Mouse (Mus musculus) lung, embryonic 16.5 days (tissue): ENCODE results near the gene Cabin1. TPM values are rescaled to one million over a fixed set of nuclear protein-coding genes. Genes with fewer than 3 reads are reported as not detected.

Experiments used
- ATAC-seq: fragments of 200-750 bp; cut with Nextera tagmentation; 2 replicates; pipeline ENCODE4 v1.8.0; 2017; ENCODE audit warnings: low read depth, mild to moderate bottlenecking, moderate library complexity
- H3K27ac ChIP-seq: fragments of 300-500 bp; sonication (generic); 2 replicates; pipeline ENCODE4 v1.5.1; 2014; ENCODE audit warnings: mild to moderate bottlenecking, control low read depth, low read length
- H3K27me3 ChIP-seq: fragments of 300-500 bp; sonication (generic); 2 replicates; pipeline ENCODE4 v1.6.1; 2014; ENCODE audit warnings: low read depth, low read length, mixed read lengths; ENCODE audit not compliant: control insufficient read depth, insufficient read depth
- H3K36me3 ChIP-seq: fragments of 300-500 bp; sonication (generic); 2 replicates; pipeline ENCODE4 v1.6.1; 2014; ENCODE audit warnings: low read length; ENCODE audit not compliant: control insufficient read depth, insufficient read depth
- H3K4me1 ChIP-seq: fragments of 300-500 bp; sonication (generic); replicated peaks from 2 replicates; pipeline ENCODE4 v1.6.1; 2014; ENCODE audit warnings: low read length, mixed read lengths; ENCODE audit not compliant: control insufficient read depth, insufficient read depth
- H3K4me2 ChIP-seq: fragments of 300-500 bp; sonication (generic); 2 replicates; pipeline ENCODE4 v1.6.1; 2014; ENCODE audit warnings: low read depth, low read length, control low read depth
- H3K4me3 ChIP-seq: fragments of 300-500 bp; sonication (generic); 2 replicates; pipeline ENCODE4 v1.5.1; 2014; ENCODE audit warnings: mild to moderate bottlenecking, low read length, control low read depth
- H3K9ac ChIP-seq: fragments of 300-500 bp; sonication (generic); 2 replicates; pipeline ENCODE4 v1.6.1; 2014; ENCODE audit warnings: low read length, control low read depth
- H3K9me3 ChIP-seq: fragments of 300-500 bp; sonication (generic); 2 replicates; pipeline ENCODE4 v1.6.1; 2016; ENCODE audit warnings: low read length; ENCODE audit not compliant: control insufficient read depth
- WGBS: fragments of 180-500 bp; shearing (Covaris S2); extraction: QIAGEN DNeasy Blood & Tissue Kit; methylation state at CpG from one replicate; pipeline ENCODE4 v1.1.7; 2014; 5-methylcytosine and 5-hydroxymethylcytosine counted together
- polyA plus RNA-seq: library from polyadenylated mRNA; unstranded; fragments of >200 nt; fragmentation: Nextera tagmentation; extraction: Ambion mirVana; gene quantifications from 2 replicates; pipeline ENCODE4 v1.2.1, GENCODE M21; 2015

The Cabin1 gene
- polyA plus RNA-seq, 1 experiment from 2014 or later, result 39.7 TPM

DNA sequence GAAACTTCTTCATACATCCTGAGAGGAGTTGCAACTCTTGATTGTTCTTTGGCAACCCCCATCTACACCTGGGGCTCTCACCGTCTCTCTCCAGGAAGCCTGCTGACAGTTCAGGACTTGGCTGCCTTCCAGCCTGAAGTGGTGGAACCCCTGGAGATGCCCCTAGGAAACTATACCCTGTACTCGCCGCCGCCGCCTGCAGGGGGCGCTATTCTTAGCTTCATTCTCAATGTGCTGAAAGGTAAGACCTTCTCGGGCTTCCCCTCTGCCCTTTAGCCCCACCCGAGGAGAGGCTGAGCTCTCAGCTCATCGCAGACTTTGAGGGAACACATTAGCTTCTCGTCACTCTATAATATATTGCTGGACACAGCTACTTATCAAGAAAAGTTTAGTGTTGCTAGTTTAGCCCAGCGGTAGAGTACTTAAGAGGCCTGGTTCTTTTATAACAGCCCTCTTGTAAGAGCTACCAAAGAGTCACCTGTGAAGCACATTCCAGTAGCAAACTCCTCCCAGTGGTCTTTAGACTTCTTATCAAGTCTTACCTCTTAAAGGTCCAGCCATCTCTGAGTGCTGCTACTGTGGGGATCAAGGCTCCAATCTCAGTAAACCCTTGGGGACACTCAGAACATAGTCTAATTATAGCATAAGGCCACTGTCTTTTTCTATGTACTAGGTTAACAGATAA lies 158.8 kb downstream of the Cabin1 start:
- Histone ChIP-seq H3K4me2 (no peak overlapping the region), H3K27ac (no peak overlapping the region), H3K9me3 (no peaks in the 10 kb centered on the region), H3K36me3 (no peaks in the 10 kb centered on the region), H3K9ac (no peak overlapping the region), H3K4me1 (peaks cover 4% of the 10 kb centered on the region; the same call in 1 of the 2 replicates), H3K4me3 (no peak overlapping the region), H3K27me3 (no peaks in the 10 kb centered on the region)
- 28% methylated on average over 11 of the region's 11 CpGs for WGBS
- ATAC-seq, result peak; percentile 51

DNA sequence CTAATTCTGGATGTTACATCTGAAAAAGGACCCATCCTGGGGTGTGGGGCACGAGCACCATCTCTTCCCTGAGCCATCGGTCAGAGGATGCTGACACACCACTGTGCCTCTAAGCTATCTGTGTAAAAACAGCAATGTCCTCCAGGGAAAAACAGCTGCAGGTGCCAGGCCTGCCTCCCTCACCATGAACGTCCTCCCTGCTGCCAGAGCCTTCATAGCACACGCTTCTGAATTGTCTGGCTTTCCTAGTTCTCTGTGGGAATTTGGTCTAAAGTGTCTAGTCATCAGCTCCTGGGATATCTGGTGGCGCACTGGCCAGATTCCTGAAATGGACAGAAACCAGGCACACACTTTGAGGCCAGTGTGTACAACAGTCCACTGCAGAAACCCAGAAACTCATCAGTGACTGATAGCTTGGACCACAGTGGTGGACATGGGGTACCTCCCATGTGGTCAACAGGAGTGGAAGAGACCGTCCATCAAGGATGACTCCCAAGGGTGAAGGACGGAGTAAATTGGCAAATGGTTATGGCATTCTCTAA lies 163.9 kb downstream of the Cabin1 start:
- no peak overlapping the region for H3K4me2 ChIP-seq
- H3K9me3 ChIP-seq, result peaks cover 7% of the 10 kb centered on the region; the same call in 1 of the 2 replicates
- H3K4me1 ChIP-seq, result peaks cover 6% of the 10 kb centered on the region; the same call in 1 of the 2 replicates
- H3K27me3 ChIP-seq, result no peaks in the 10 kb centered on the region
- H3K4me3 ChIP-seq, result no peak overlapping the region
- no peak for ATAC-seq
- no peaks in the 10 kb centered on the region for H3K36me3 ChIP-seq
- WGBS, result 80% methylated on average over 7 of the region's 7 CpGs
- no peak overlapping the region for H3K9ac ChIP-seq
- H3K27ac ChIP-seq, result no peak overlapping the region

Other genes with a start within 250 kb of the Cabin1 start
- gene Snrpd3, start 246.8 kb downstream of the Cabin1 start, polyA plus RNA-seq, result 135 and 150 TPM in 2 replicates
- gene Gucd1, start 246.4 kb downstream of the Cabin1 start, polyA plus RNA-seq, result 24.9 and 27.3 TPM in 2 replicates
- 1.7 and 1.9 TPM in 2 replicates for gene Lrrc75b, start 204.0 kb downstream of the Cabin1 start, polyA plus RNA-seq
- 1.7 and 2.3 TPM in 2 replicates for gene Ggt1, start 202.7 kb downstream of the Cabin1 start, polyA plus RNA-seq
- 2.5 and 5.2 TPM in 2 replicates for gene Ggt5, start 175.0 kb downstream of the Cabin1 start, polyA plus RNA-seq
- gene Susd2, start 120.3 kb downstream of the Cabin1 start, polyA plus RNA-seq, result 11.0 and 13.0 TPM in 2 replicates
- 69.0 and 74.3 TPM in 2 replicates for gene Ddt, start 9.1 kb upstream of the Cabin1 start, polyA plus RNA-seq
- gene Gm20441, start 16.6 kb upstream of the Cabin1 start, polyA plus RNA-seq, result 0.41 and 0.65 TPM in 2 replicates
- 34.2 and 36.4 TPM in 2 replicates for gene Gstt3, start 17.1 kb upstream of the Cabin1 start, polyA plus RNA-seq
- 36.2 and 42.8 TPM in 2 replicates for gene Gstt1, start 34.2 kb upstream of the Cabin1 start, polyA plus RNA-seq
- not detected in 2 replicates for gene Gstt4, start 58.2 kb upstream of the Cabin1 start, polyA plus RNA-seq
- 51.9 and 60.7 TPM in 2 replicates for gene Gstt2, start 73.1 kb upstream of the Cabin1 start, polyA plus RNA-seq
- gene Mif, start 95.9 kb upstream of the Cabin1 start, polyA plus RNA-seq, result 1,432 and 1,479 TPM in 2 replicates
- gene Derl3, start 129.1 kb upstream of the Cabin1 start, polyA plus RNA-seq, result 2.3 and 3.5 TPM in 2 replicates
- gene Smarcb1, start 157.3 kb upstream of the Cabin1 start, polyA plus RNA-seq, result 191 and 197 TPM in 2 replicates
- gene Chchd10, start 168.8 kb upstream of the Cabin1 start, polyA plus RNA-seq, result 68.7 and 70.0 TPM in 2 replicates
- gene Mmp11, start 172.2 kb upstream of the Cabin1 start, polyA plus RNA-seq, result 74.1 and 77.1 TPM in 2 replicates
- gene Gm867, start 176.3 kb upstream of the Cabin1 start, polyA plus RNA-seq, result 0.97 and 1.0 TPM in 2 replicates
- gene Vpreb3, start 178.7 kb upstream of the Cabin1 start, polyA plus RNA-seq, result 0.60 and 1.0 TPM in 2 replicates
- not detected in 2 replicates for gene Gm5134, start 190.2 kb upstream of the Cabin1 start, polyA plus RNA-seq